Mouse (Mus musculus) intestine, postnatal 0 days (tissue): ENCODE results near the gene Gm10203. TPM values are rescaled to one million over a fixed set of nuclear protein-coding genes. Genes with fewer than 3 reads are reported as not detected.
A peak's percentile ranks its signal among the peaks of the same experiment; 100 is the strongest.

Source experiments
- ATAC-seq: fragments of 200-750 bp; cut with Nextera tagmentation; 2 replicates; pipeline ENCODE4 v1.8.0; 2017; ENCODE audit warnings: mild to moderate bottlenecking, moderate TSS enrichment, moderate library complexity
- H3K27ac ChIP-seq: fragments of 300-500 bp; sonication (generic); 2 replicates; pipeline ENCODE4 v1.5.1; 2014; ENCODE audit warnings: mild to moderate bottlenecking, low read depth, low read length, moderate library complexity
- H3K27me3 ChIP-seq: fragments of 300-500 bp; sonication (generic); replicated peaks from 2 replicates; pipeline ENCODE4 v1.6.1; 2014; ENCODE audit warnings: low read length, mixed read lengths; ENCODE audit not compliant: control insufficient read depth, insufficient read depth
- H3K36me3 ChIP-seq: fragments of 300-500 bp; sonication (generic); 2 replicates; pipeline ENCODE4 v1.6.1; 2014; ENCODE audit warnings: mild to moderate bottlenecking, moderate library complexity; ENCODE audit not compliant: control insufficient read depth, insufficient read depth
- H3K4me1 ChIP-seq: fragments of 300-500 bp; sonication (generic); replicated peaks from 2 replicates; pipeline ENCODE4 v1.6.1; 2014; ENCODE audit warnings: antibody characterized with exemption, low read length, mixed read lengths; ENCODE audit not compliant: control insufficient read depth, insufficient read depth
- H3K4me2 ChIP-seq: fragments of 300-500 bp; sonication (generic); replicated peaks from 2 replicates; pipeline ENCODE4 v1.6.1; 2014; ENCODE audit warnings: low read depth, mild to moderate bottlenecking, moderate library complexity
- H3K4me3 ChIP-seq: fragments of 300-500 bp; sonication (generic); 2 replicates; pipeline ENCODE4 v1.5.1; 2014; ENCODE audit warnings: low read depth, low read length
- H3K9ac ChIP-seq: fragments of 300-500 bp; sonication (generic); 2 replicates; pipeline ENCODE4 v1.6.1; 2014; ENCODE audit warnings: mild to moderate bottlenecking, low read depth, low read length
- H3K9me3 ChIP-seq: fragments of 300-500 bp; sonication (generic); 2 replicates; pipeline ENCODE4 v1.6.1; 2016; ENCODE audit warnings: mixed run types; ENCODE audit not compliant: control insufficient read depth
- CTCF ChIP-seq: sonication (generic); IDR thresholded peaks from 2 replicates; pipeline ENCODE4 v1.5.1; 2016; ENCODE audit warnings: low read depth, mild to moderate bottlenecking, control low read depth, antibody characterized with exemption, moderate library complexity
- WGBS: fragments of 180-500 bp; shearing (Covaris S2); extraction: QIAGEN DNeasy Blood & Tissue Kit; methylation state at CpG from one replicate; pipeline ENCODE4 v1.1.7; 2014; 5-methylcytosine and 5-hydroxymethylcytosine counted together
- polyA plus RNA-seq: library from polyadenylated mRNA; unstranded; fragments of >200 nt; fragmentation: Nextera tagmentation; extraction: Ambion mirVana; gene quantifications from 2 replicates; pipeline ENCODE4 v1.2.1, GENCODE M21; 2015

Gene Gm10203
- polyA plus RNA-seq, 1 experiment from 2014 or later: not detected

- Histone ChIP-seq H3K27me3 (no peaks in the 10 kb centered on the region), H3K9me3 (no peaks in the 10 kb centered on the region), H3K36me3 (no peaks in the 10 kb centered on the region), H3K4me2 (no peak overlapping the region), H3K9ac (no peak overlapping the region), H3K4me1 (no peaks in the 10 kb centered on the region), H3K4me3 (no peak overlapping the region), H3K27ac (no peak overlapping the region)
- 76% methylated on average over 2 of the region's 2 CpGs for WGBS
- no peak for ATAC-seq
- TF ChIP-seq CTCF: no peak
These were observed 21.1 kb upstream of the Gm10203 start for GRCm38 (mm10) chr6:149108909-149109308.

- TF ChIP-seq CTCF: no peak
- Histone ChIP-seq H3K4me2 (no peak overlapping the region), H3K4me1 (no peaks in the 10 kb centered on the region), H3K4me3 (no peak overlapping the region), H3K9me3 (no peaks in the 10 kb centered on the region), H3K36me3 (no peaks in the 10 kb centered on the region), H3K27me3 (no peaks in the 10 kb centered on the region), H3K27ac (no peak overlapping the region), H3K9ac (no peak overlapping the region)
- ATAC-seq: no peak
These were observed 13.0 kb upstream of the Gm10203 start for GRCm38 (mm10) chr6:149116992-149117391.

- peak; percentile 95 for ATAC-seq
- Histone ChIP-seq H3K9me3 (no peaks in the 10 kb centered on the region), H3K4me3 (no peak overlapping the region), H3K36me3 (no peaks in the 10 kb centered on the region), H3K4me1 (no peaks in the 10 kb centered on the region), H3K27me3 (no peaks in the 10 kb centered on the region), H3K27ac (peak overlapping the region; percentile 62; the same call in 1 of the 2 replicates), H3K9ac (no peak overlapping the region), H3K4me2 (no peak overlapping the region)
- WGBS: 27% methylated on average over 2 of the region's 2 CpGs
- TF ChIP-seq CTCF: peak; percentile 42; the same call in 1 of the 2 replicates
These were observed 11.0 kb upstream of the Gm10203 start for GRCm38 (mm10) chr6:149118935-149119334.

GRCm38 (mm10) chr6:149119853-149120252, 10.1 kb upstream of the Gm10203 start:
- Histone ChIP-seq H3K4me2 (no peak overlapping the region; the same call in 1 of the 2 replicates), H3K4me3 (no peak overlapping the region), H3K36me3 (no peaks in the 10 kb centered on the region), H3K9me3 (no peaks in the 10 kb centered on the region), H3K4me1 (no peaks in the 10 kb centered on the region), H3K27me3 (no peaks in the 10 kb centered on the region), H3K27ac (peak overlapping the region; percentile 62; the same call in 1 of the 2 replicates), H3K9ac (no peak overlapping the region)
- WGBS: 17% methylated on average over 2 of the region's 2 CpGs
- ATAC-seq: no peak; the same call in 1 of the 2 replicates
- peak; percentile 81 for TF ChIP-seq CTCF

GRCm38 (mm10) chr6:149123042-149123441, 6.9 kb upstream of the Gm10203 start:
- Histone ChIP-seq H3K9me3 (no peaks in the 10 kb centered on the region), H3K4me1 (no peaks in the 10 kb centered on the region), H3K27me3 (no peaks in the 10 kb centered on the region), H3K36me3 (no peaks in the 10 kb centered on the region), H3K4me3 (no peak overlapping the region), H3K27ac (no peak overlapping the region), H3K4me2 (no peak overlapping the region), H3K9ac (no peak overlapping the region)
- no peak for ATAC-seq
- TF ChIP-seq CTCF: no peak
- WGBS: 84% methylated on average over 3 of the region's 3 CpGs

GRCm38 (mm10) chr6:149126675-149127074, 3.3 kb upstream of the Gm10203 start:
- 70% methylated on average over 4 of the region's 4 CpGs for WGBS
- Histone ChIP-seq H3K4me1 (no peaks in the 10 kb centered on the region), H3K9me3 (no peaks in the 10 kb centered on the region), H3K27me3 (no peaks in the 10 kb centered on the region), H3K36me3 (no peaks in the 10 kb centered on the region), H3K4me3 (no peak overlapping the region), H3K9ac (no peak overlapping the region), H3K4me2 (no peak overlapping the region), H3K27ac (no peak overlapping the region)
- peak; percentile 61 for TF ChIP-seq CTCF
- no peak for ATAC-seq

GRCm38 (mm10) chr6:149131111-149131510, 1.1 kb downstream of the Gm10203 start:
- Histone ChIP-seq H3K27me3 (no peaks in the 10 kb centered on the region), H3K4me2 (no peak overlapping the region), H3K36me3 (no peaks in the 10 kb centered on the region), H3K9ac (no peak overlapping the region), H3K4me3 (no peak overlapping the region), H3K27ac (no peak overlapping the region), H3K4me1 (0 out of 2 replicates have a peak, but pooled peaks cover 2% of the 10 kb centered on the region), H3K9me3 (no peaks in the 10 kb centered on the region)
- ATAC-seq: no peak
- WGBS: 43% methylated on average over 3 of the region's 3 CpGs
- no peak for TF ChIP-seq CTCF
